Mouse (Mus musculus) forebrain, embryonic 15.5 days (tissue): ENCODE results near the gene Dus2. TPM values are rescaled to one million over a fixed set of nuclear protein-coding genes. Genes with fewer than 3 reads are reported as not detected.
"Not testable (repeated sequence)": the region's sequence is repeated elsewhere in the genome, so short reads cannot be mapped to it uniquely, and the experiment has no call there.

Experiments
- ATAC-seq: fragments of 200-750 bp; cut with Nextera tagmentation; replicated peaks from 2 replicates; pipeline ENCODE4 v1.8.0; 2017; ENCODE audit warnings: mild to moderate bottlenecking, moderate TSS enrichment, moderate library complexity
- H3K27ac ChIP-seq: fragments of 300-500 bp; sonication (generic); replicated peaks from 2 replicates; pipeline ENCODE4 v1.5.1; 2015; ENCODE audit warnings: mild to moderate bottlenecking, inconsistent platforms
- H3K27me3 ChIP-seq: fragments of 300-500 bp; sonication (generic); 2 replicates; pipeline ENCODE4 v1.6.1; 2015; ENCODE audit warnings: inconsistent platforms
- H3K36me3 ChIP-seq: fragments of 300-500 bp; sonication (generic); 2 replicates; pipeline ENCODE4 v1.6.1; 2015; ENCODE audit warnings: mild to moderate bottlenecking, inconsistent platforms
- H3K4me1 ChIP-seq: fragments of 300-500 bp; sonication (generic); 2 replicates; pipeline ENCODE4 v1.6.1; 2015; ENCODE audit warnings: inconsistent platforms
- H3K4me2 ChIP-seq: fragments of 300-500 bp; sonication (generic); replicated peaks from 2 replicates; pipeline ENCODE4 v1.6.1; 2015; ENCODE audit warnings: mild to moderate bottlenecking, inconsistent platforms
- H3K4me3 ChIP-seq: fragments of 300-500 bp; sonication (generic); 2 replicates; pipeline ENCODE4 v1.5.1; 2015; ENCODE audit warnings: mild to moderate bottlenecking, inconsistent platforms
- H3K9ac ChIP-seq: fragments of 300-500 bp; sonication (generic); replicated peaks from 2 replicates; pipeline ENCODE4 v1.6.1; 2015; ENCODE audit warnings: mild to moderate bottlenecking, inconsistent platforms
- H3K9me3 ChIP-seq: fragments of 300-500 bp; sonication (generic); 2 replicates; pipeline ENCODE4 v1.6.1; 2016; ENCODE audit warnings: inconsistent platforms
- WGBS: fragments of 180-500 bp; shearing (Covaris S2); methylation state at CpG from one replicate; pipeline ENCODE4 v1.1.7; 2015; ENCODE audit warnings: mixed read lengths; 5-methylcytosine and 5-hydroxymethylcytosine counted together
- polyA plus RNA-seq: library from polyadenylated mRNA; unstranded; fragments of >200 nt; fragmentation: Nextera tagmentation; extraction: Ambion mirVana; gene quantifications from 2 replicates; pipeline ENCODE4 v1.2.1, GENCODE M21; 2015

Dus2 gene
- polyA plus RNA-seq, 1 experiment from 2014 or later = 24.1 TPM

DNA sequence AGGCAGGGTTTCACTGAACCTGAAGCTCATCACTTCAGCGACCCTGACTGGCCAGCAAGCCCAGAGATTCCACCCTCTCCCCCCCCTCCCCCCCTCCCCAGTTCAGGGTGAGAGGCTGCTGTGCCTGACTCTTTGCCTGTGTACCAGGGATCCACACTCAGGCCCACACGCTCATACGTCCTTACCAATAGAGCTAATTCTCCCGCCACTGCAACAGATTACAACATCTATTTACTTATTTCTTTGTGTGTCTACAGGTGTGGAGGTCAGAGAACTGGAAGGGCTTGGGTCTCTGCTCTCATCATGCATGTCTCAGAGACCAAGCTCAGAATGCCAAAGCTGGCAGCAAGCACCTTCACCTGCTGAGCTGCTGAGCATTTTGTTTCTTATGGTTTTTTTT is 2.1 kb downstream of the Dus2 start:
- H3K9ac ChIP-seq = no peak overlapping the region
- 0 out of 2 replicates have a peak, but pooled peaks cover 3% of the 10 kb centered on the region for H3K4me1 ChIP-seq
- ATAC-seq = no peak
- H3K4me2 ChIP-seq = no peak overlapping the region
- no peak overlapping the region for H3K4me3 ChIP-seq
- no peaks in the 10 kb centered on the region for H3K36me3 ChIP-seq
- H3K27ac ChIP-seq = no peak overlapping the region
- H3K9me3 ChIP-seq = no peaks in the 10 kb centered on the region
- WGBS = 58% methylated on average over 4 of the region's 4 CpGs
- H3K27me3 ChIP-seq = no peaks in the 10 kb centered on the region

DNA sequence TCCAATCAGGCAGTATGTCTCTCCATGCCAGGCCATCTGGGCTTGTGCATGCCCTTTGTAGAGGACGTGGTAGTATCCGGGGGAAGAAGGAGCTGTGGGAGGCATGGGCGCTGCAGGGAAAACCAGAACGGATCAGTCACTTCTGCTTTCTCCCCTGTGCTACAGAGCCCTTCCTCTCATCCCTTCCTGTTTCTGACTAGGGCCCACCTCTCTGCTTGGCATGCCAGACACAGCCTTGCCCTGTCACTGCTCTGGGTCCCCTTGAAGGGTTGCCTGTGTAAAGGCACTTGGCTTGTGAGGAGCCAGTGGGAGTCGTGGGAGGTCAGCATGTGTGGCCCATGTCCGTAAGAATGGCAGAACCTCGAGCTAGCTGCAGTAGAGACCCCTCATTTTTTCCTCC is 5.2 kb downstream of the Dus2 start:
- no peak overlapping the region for H3K4me2 ChIP-seq
- no peak overlapping the region for H3K9ac ChIP-seq
- H3K9me3 ChIP-seq = no peaks in the 10 kb centered on the region
- H3K4me1 ChIP-seq = no peaks in the 10 kb centered on the region
- no peak overlapping the region for H3K4me3 ChIP-seq
- 69% methylated on average over 7 of the region's 7 CpGs for WGBS
- no peak for ATAC-seq
- H3K27ac ChIP-seq = no peak overlapping the region
- no peaks in the 10 kb centered on the region for H3K36me3 ChIP-seq
- H3K27me3 ChIP-seq = no peaks in the 10 kb centered on the region

DNA sequence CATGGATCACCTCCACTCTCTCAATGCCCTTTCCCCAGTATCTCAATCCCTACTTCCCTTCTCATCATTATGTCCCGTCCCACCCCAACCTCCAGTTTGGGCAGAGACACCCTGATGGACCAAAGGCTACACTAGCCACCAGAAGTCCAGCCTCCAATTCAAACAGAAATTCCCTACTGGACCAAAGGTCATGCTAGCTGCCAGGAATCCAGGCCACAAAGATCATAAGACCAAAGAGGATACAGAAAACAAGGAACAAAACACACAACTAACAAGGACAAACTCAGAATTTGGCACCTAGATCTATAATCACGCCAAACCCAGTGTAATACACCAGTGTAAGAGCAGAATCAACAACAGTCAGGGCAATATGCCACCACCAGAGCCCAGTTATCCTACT is 7.8 kb downstream of the Dus2 start:
- Histone ChIP-seq H3K27me3 (no peaks in the 10 kb centered on the region), H3K9me3 (no peaks in the 10 kb centered on the region), H3K4me2 (no peak overlapping the region), H3K9ac (no peak overlapping the region), H3K4me1 (no peaks in the 10 kb centered on the region), H3K36me3 (no peaks in the 10 kb centered on the region), H3K4me3 (no peak overlapping the region), H3K27ac (no peak overlapping the region)
- no peak for ATAC-seq
- 88% methylated on average over 2 of the region's 2 CpGs for WGBS

DNA sequence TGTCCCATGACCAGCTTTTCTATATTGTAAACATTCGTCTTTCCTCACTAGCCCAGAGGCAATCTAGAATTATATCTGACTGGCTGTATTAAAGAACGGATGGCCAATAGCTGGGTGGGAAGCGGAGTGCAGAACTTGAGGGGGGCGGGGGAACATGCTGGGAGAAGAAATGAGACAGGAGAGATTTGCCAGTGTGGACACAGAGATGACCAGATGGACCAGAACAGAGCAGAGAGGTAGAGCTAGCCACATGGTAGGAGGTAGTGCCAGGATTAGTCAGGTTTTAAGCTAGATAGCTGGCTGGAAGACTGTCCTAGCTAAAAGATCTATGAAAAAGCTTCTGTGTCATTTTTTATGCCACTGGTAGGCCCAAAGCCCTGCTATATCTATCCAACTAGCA is 10.8 kb downstream of the Dus2 start:
- ATAC-seq = no peak
- Histone ChIP-seq H3K36me3 (no peaks in the 10 kb centered on the region), H3K9me3 (no peaks in the 10 kb centered on the region), H3K4me1 (no peaks in the 10 kb centered on the region), H3K4me3 (no peak overlapping the region), H3K27ac (no peak overlapping the region), H3K4me2 (no peak overlapping the region), H3K27me3 (no peaks in the 10 kb centered on the region), H3K9ac (no peak overlapping the region)
- WGBS = 85% methylated on average over 4 of the region's 4 CpGs

DNA sequence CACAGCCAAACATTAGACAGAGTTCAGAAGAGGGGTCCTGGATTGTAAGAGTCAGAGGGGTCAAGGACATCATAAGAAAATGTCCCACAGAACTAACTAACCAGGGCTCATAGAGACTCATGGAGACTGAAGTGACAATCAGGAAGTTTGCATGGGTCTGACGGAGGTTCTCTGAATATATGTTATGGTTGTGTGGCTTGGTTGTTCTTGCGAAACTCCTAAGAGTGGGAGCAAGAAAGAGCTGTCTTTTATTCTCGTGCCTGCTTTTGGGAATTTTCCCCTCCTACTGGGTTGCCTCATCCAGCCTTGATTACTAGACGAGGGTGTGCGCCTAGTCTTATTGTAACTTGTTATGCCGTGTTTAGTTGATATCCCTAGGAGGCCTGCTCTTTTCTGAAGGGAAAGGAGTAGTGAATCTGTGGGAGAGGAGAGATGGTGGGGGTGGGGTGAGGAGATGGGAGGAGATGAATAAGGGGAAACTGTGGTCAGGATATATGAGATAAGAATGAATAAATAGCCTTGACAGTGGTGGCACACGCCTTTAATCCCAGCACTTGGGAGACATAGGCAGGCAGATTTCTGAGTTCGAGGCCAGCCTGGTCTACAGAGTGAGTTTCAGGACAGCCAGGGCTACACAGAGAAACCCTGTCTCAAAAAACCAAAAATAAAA is 13.5 kb downstream of the Dus2 start:
- Histone ChIP-seq H3K9ac (no peak overlapping the region), H3K27me3 (no peaks in the 10 kb centered on the region), H3K9me3 (no peaks in the 10 kb centered on the region), H3K4me1 (peaks cover 2% of the 10 kb centered on the region), H3K36me3 (0 out of 2 replicates have a peak, but pooled peaks cover 1% of the 10 kb centered on the region), H3K27ac (no peak overlapping the region), H3K4me3 (no peak overlapping the region), H3K4me2 (no peak overlapping the region)
- WGBS = 75% methylated on average over 8 of the region's 8 CpGs
- no peak for ATAC-seq

DNA sequence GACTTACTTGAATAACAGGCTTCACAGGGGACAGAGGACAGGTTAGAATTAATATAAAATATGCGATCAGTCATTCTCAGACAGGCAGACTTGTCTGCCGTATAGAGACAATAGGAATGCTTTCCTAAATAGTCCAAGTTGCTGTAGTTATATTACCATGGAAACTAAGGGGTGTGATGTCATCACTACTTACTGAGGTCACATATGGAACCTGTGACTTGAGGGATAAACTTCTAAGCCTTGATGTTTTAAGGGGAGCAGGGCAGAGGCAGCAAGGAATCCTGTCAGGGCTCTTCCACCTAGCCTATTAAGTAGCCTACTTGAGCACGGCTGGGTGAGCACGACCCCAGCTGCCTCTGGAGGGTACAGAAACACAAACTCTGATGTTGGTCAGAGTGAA is 14.7 kb downstream of the Dus2 start, which contains the start of gene Dpep2nb:
TSS of gene Dpep2nb (minus strand) at position 101 of the 400 bp plus-strand sequence.
- no peak for ATAC-seq
- H3K27ac ChIP-seq = no peak within 1 kb of the TSS
- H3K4me2 ChIP-seq = no peak within 1 kb of the TSS
- no peaks in the 10 kb centered on the region for H3K9me3 ChIP-seq
- H3K4me1 ChIP-seq = peaks cover 13% of the 10 kb centered on the region
- H3K27me3 ChIP-seq = no peaks in the 10 kb centered on the region
- no peak within 1 kb of the TSS for H3K4me3 ChIP-seq
- 0 out of 2 replicates have a peak, but pooled peaks cover 3% of the 10 kb centered on the region for H3K36me3 ChIP-seq
- no peak within 1 kb of the TSS for H3K9ac ChIP-seq
- WGBS = 85% methylated on average over 4 of the region's 4 CpGs

DNA sequence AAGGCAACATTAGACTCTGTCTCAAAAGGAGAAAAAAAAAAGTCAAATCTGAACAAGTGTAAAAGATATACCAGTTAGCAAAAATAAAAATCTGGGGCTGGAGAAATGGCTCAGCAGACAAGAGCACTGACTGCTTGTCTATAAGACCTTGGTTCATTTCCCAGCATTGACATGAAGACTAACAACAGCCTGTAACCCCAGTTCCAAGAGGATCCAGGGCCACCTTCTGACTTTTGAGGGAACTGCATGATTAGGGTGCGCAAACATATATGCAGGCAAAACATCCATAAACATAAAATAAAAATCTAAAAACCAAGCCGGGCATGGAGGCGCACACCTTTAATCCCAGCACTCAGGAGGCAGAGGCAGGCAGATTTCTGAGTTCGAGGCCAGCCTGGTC is 15.3 kb downstream of the Dus2 start:
- H3K27ac ChIP-seq = no peak overlapping the region
- no peaks in the 10 kb centered on the region for H3K9me3 ChIP-seq
- no peak overlapping the region for H3K9ac ChIP-seq
- H3K36me3 ChIP-seq = 0 out of 2 replicates have a peak, but pooled peaks cover 3% of the 10 kb centered on the region
- H3K27me3 ChIP-seq = no peaks in the 10 kb centered on the region
- no peak overlapping the region for H3K4me3 ChIP-seq
- WGBS = 89% methylated on average over 4 of the region's 4 CpGs
- no peak overlapping the region for H3K4me2 ChIP-seq
- peaks cover 13% of the 10 kb centered on the region for H3K4me1 ChIP-seq
- no peak for ATAC-seq

DNA sequence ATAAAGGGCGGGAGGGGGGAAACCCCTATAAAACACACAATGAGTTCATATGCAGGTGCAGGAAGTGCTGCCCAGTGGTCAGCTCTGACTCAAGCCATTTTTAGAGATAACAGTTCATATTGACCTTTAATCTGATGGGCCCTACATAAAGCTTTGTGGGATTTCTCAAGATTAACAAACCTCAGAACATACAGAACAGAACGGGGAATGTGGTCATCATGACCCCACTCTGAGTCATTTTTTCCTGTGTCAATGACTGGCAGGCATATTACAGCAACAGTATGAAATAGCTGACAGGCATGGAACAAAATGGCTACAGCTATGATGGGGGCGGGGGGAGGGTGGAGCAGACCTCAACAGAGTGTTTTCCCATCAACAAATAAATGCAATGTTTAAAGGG is 16.0 kb downstream of the Dus2 start:
- 88% methylated on average over 3 of the region's 3 CpGs for WGBS

DNA sequence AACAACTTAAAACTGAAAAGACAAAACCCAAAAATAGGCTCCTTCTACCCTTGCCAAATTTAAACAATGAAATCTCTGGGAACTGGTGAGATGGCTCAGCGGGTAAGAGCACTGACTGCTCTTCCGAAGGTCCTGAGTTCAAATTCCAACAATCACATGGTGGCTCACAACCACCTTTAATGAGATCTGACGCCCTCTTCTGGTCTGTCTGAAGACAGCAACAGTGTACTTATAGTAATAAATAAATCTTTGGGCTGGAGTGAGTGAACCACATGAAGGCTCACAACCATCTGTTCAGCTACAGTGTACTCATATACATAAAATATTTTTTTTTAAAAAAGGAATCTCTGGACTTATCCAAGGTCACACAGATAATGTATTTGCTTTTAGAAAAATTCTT is 16.8 kb downstream of the Dus2 start:
- H3K27me3 ChIP-seq, H3K4me3 ChIP-seq, H3K9ac ChIP-seq, ATAC-seq, H3K36me3 ChIP-seq, H3K4me2 ChIP-seq, H3K9me3 ChIP-seq, H3K27ac ChIP-seq: not testable (repeated sequence)
- 68% methylated on average over 3 of the region's 3 CpGs for WGBS
- peaks cover 20% of the 10 kb centered on the region for H3K4me1 ChIP-seq

More for the DNA sequence above, 16.0 kb downstream of the Dus2 start:
- 0 out of 2 replicates have a peak, but pooled peaks cover 3% of the 10 kb centered on the region for H3K36me3 ChIP-seq
- no peaks in the 10 kb centered on the region for H3K9me3 ChIP-seq
- H3K4me3 ChIP-seq = no peak overlapping the region
- no peak overlapping the region for H3K9ac ChIP-seq
- H3K27me3 ChIP-seq = no peaks in the 10 kb centered on the region
- no peak overlapping the region for H3K27ac ChIP-seq
- no peak for ATAC-seq
- H3K4me1 ChIP-seq = peaks cover 19% of the 10 kb centered on the region
- no peak overlapping the region for H3K4me2 ChIP-seq

DNA sequence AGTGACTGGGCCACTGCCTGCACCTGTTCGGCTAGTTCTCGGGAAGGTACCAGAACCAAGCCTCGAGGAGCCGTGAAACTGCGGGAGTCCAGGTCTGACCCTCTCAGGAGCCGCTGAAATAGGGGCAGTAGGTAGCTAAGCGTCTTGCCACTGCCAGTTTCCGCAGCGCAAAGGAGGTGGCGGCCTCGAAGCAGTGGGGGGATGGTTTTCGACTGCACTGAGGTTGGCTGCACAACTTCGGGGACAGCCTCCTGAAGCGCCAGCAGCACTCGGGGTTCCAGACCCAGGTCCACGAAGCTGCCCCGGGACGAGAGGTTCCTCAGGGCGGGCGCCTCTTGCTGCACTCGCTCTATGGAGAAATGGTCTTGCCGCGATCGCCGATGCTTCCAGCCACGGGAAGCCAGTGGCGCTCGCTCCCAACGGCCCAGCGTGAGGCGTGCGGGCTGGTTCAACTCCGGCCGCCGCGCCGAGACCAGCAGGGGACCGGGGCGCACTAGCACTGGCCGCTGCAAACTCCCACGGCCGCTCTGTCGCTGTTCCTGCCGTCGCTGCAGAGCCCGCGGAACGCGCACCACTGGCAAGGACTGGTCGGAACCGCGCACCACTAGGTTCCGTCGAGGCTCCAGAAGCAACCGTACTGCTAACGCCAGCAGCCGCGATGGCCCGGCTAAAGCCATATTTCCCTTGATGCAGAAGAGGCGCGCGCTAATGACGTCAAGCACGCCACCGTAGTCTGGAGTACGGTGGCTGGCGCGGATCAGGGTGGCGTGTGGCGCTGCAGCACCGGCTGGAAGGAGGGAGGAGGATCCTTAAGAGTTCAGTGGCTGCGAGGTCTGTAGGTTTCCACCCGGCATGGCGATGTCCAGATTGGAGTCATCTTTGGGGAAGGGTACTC is 19.9 kb downstream of the Dus2 start:
- peaks cover 20% of the 10 kb centered on the region for H3K4me1 ChIP-seq
- H3K4me2 ChIP-seq = peak overlapping the region; percentile 81
- WGBS = 1% methylated on average over 74 of the region's 74 CpGs
- H3K36me3 ChIP-seq = peaks cover 6% of the 10 kb centered on the region; the same call in 1 of the 2 replicates
- peak; percentile 96 for ATAC-seq
- peak overlapping the region; percentile 76 for H3K4me3 ChIP-seq
- H3K27me3 ChIP-seq = no peaks in the 10 kb centered on the region
- H3K9me3 ChIP-seq = no peaks in the 10 kb centered on the region
- peak overlapping the region; percentile 78 for H3K9ac ChIP-seq
- H3K27ac ChIP-seq = peak overlapping the region; percentile 60

DNA sequence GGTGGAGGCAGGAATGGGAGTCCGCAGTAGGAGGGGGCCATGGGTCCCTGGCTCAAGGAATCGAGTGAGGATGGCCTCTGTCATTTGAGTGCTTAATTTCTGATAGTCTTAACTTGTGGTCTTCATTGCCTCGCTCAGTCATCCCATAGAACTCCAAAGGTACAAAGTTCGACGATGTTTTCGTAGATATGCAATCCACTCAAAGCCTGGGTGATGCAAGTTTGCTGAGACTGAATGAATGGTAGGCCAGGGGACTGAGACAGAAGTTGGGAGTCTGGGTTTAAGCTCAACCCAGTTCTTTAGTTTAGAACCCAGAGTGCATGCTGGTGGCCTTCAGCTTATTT is 20.5 kb downstream of the Dus2 start, which contains the start of gene Ddx28:
TSS of gene Ddx28 (minus strand) at position 240 of the 344 bp plus-strand sequence.
- 0% methylated on average over 6 of the region's 6 CpGs for WGBS
- Histone ChIP-seq H3K9me3 (no peaks in the 10 kb centered on the region), H3K36me3 (peaks cover 10% of the 10 kb centered on the region; the same call in 1 of the 2 replicates), H3K4me1 (peaks cover 20% of the 10 kb centered on the region), H3K4me2 (peak within 1 kb of the TSS; percentile 81), H3K4me3 (peak within 1 kb of the TSS; percentile 76), H3K9ac (peak within 1 kb of the TSS; percentile 78), H3K27me3 (no peaks in the 10 kb centered on the region), H3K27ac (peak within 1 kb of the TSS; percentile 60)
- no peak; the same call in 1 of the 2 replicates for ATAC-seq

DNA sequence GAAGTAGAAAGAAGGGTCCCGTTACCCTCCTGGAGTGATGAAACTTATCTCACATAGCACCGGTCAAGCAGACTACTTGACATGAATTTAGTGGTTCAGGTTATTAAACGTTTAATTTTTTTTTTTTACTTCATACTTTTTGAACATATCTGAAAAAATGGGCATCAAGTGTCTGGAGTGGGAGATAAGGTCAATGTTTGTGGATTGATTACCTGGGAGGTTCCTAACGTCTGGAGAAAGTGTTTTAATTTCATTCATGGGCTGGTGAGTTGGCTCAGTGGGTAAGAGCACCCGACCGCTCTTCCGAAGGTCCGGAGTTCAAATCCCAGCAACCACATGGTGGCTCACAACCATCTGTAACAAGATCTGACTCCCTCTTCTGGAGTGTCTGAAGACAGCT is 21.1 kb downstream of the Dus2 start:
- peak overlapping the region; percentile 76 for H3K4me3 ChIP-seq
- peak overlapping the region; percentile 81 for H3K4me2 ChIP-seq
- H3K27me3 ChIP-seq, ATAC-seq, H3K9ac ChIP-seq, H3K9me3 ChIP-seq, H3K27ac ChIP-seq: not testable (repeated sequence)
- 84% methylated on average over 8 of the region's 8 CpGs for WGBS
- peaks cover 10% of the 10 kb centered on the region; the same call in 1 of the 2 replicates for H3K36me3 ChIP-seq
- H3K4me1 ChIP-seq = peaks cover 20% of the 10 kb centered on the region
